Mouse (Mus musculus): Measurements from ENCODE around the gene Axdnd1. TPM values are rescaled to one million over a fixed set of nuclear protein-coding genes. Genes with fewer than 3 reads are reported as not detected.

Axdnd1 gene
- polyA plus RNA-seq, 1 experiment from 2014 or later = 0.30 TPM

GRCm38 (mm10) chr1:156386880-156387279 lies 34.1 kb downstream of the Axdnd1 start:
- ATAC-seq = no peak
- 77% methylated on average over 3 of the region's 3 CpGs for WGBS

GRCm38 (mm10) chr1:156386232-156386631 lies 34.7 kb downstream of the Axdnd1 start:
- no peak overlapping the region for H3K4me3 ChIP-seq
- ATAC-seq = no peak

More at GRCm38 (mm10) chr1:156386880-156387279, 34.1 kb downstream of the Axdnd1 start:
- H3K36me3 ChIP-seq (ENCODE audit: poor library complexity, severe bottlenecking) = no peaks in the 10 kb centered on the region
- H3K9ac ChIP-seq = no peak overlapping the region
- H3K4me2 ChIP-seq = no peak overlapping the region
- H3K27ac ChIP-seq = no peak overlapping the region
- H3K9me3 ChIP-seq (replicated peaks) = no peaks in the 10 kb centered on the region
- no peaks in the 10 kb centered on the region for H3K4me1 ChIP-seq
- H3K4me3 ChIP-seq = no peak overlapping the region
- no peaks in the 10 kb centered on the region for H3K27me3 ChIP-seq

GRCm38 (mm10) chr1:156381217-156381616 lies 39.7 kb downstream of the Axdnd1 start:
- no peak overlapping the region for H3K4me2 ChIP-seq
- no peak for ATAC-seq
- H3K9ac ChIP-seq = no peak overlapping the region
- no peaks in the 10 kb centered on the region for H3K36me3 ChIP-seq (ENCODE audit: poor library complexity, severe bottlenecking)
- H3K27me3 ChIP-seq = no peaks in the 10 kb centered on the region
- no peaks in the 10 kb centered on the region for H3K9me3 ChIP-seq (replicated peaks)
- no peak overlapping the region for H3K27ac ChIP-seq
- WGBS = 91% methylated on average over 3 of the region's 3 CpGs
- H3K4me1 ChIP-seq = no peaks in the 10 kb centered on the region
- no peak overlapping the region for H3K4me3 ChIP-seq

More at GRCm38 (mm10) chr1:156386232-156386631, 34.7 kb downstream of the Axdnd1 start:
- Histone ChIP-seq H3K9me3 (replicated peaks) (no peaks in the 10 kb centered on the region), H3K36me3 (ENCODE audit: poor library complexity, severe bottlenecking) (no peaks in the 10 kb centered on the region), H3K27me3 (no peaks in the 10 kb centered on the region), H3K9ac (no peak overlapping the region), H3K27ac (no peak overlapping the region), H3K4me1 (no peaks in the 10 kb centered on the region), H3K4me2 (no peak overlapping the region)
- 94% methylated on average over 4 of the region's 4 CpGs for WGBS

- no peaks in the 10 kb centered on the region for H3K36me3 ChIP-seq (ENCODE audit: poor library complexity, severe bottlenecking)
- no peak within 1 kb of the TSS for H3K4me3 ChIP-seq
- no peaks in the 10 kb centered on the region for H3K27me3 ChIP-seq
- ATAC-seq = no peak
- H3K4me2 ChIP-seq = no peak within 1 kb of the TSS
- WGBS = 94% methylated on average over 8 of the region's 8 CpGs
- no peaks in the 10 kb centered on the region for H3K4me1 ChIP-seq
- H3K27ac ChIP-seq = no peak within 1 kb of the TSS
- H3K9me3 ChIP-seq (replicated peaks) = no peaks in the 10 kb centered on the region; the same call in 1 of the 2 replicates
- H3K9ac ChIP-seq = no peak within 1 kb of the TSS
These were observed 55.2 kb downstream of the Axdnd1 start, which contains the start of gene Gm2000 for GRCm38 (mm10) chr1:156365740-156366139. Gm2000 (plus strand) TSS chr1:156366040.

- 88% methylated on average over 2 of the region's 2 CpGs for WGBS
- H3K9me3 ChIP-seq (replicated peaks) = no peaks in the 10 kb centered on the region
- H3K4me2 ChIP-seq = no peak overlapping the region
- no peaks in the 10 kb centered on the region for H3K36me3 ChIP-seq (ENCODE audit: poor library complexity, severe bottlenecking)
- ATAC-seq = no peak
- no peak overlapping the region for H3K27ac ChIP-seq
- H3K4me3 ChIP-seq = no peak overlapping the region
- H3K4me1 ChIP-seq = no peaks in the 10 kb centered on the region
- H3K27me3 ChIP-seq = no peaks in the 10 kb centered on the region
- no peak overlapping the region for H3K9ac ChIP-seq
These were observed 68.5 kb downstream of the Axdnd1 start for GRCm38 (mm10) chr1:156352466-156352865.

GRCm38 (mm10) chr1:156350441-156350840 lies 70.5 kb downstream of the Axdnd1 start:
- Histone ChIP-seq H3K4me1 (no peaks in the 10 kb centered on the region), H3K36me3 (ENCODE audit: poor library complexity, severe bottlenecking) (no peaks in the 10 kb centered on the region), H3K27me3 (no peaks in the 10 kb centered on the region), H3K4me2 (no peak overlapping the region), H3K4me3 (no peak overlapping the region), H3K9ac (no peak overlapping the region), H3K27ac (no peak overlapping the region), H3K9me3 (replicated peaks) (no peaks in the 10 kb centered on the region)
- WGBS = 93% methylated on average over 4 of the region's 4 CpGs
- no peak for ATAC-seq

GRCm38 (mm10) chr1:156349031-156349430 lies 71.9 kb downstream of the Axdnd1 start:
- no peak overlapping the region for H3K4me2 ChIP-seq
- H3K27ac ChIP-seq = no peak overlapping the region
- no peak overlapping the region for H3K4me3 ChIP-seq
- no peaks in the 10 kb centered on the region for H3K4me1 ChIP-seq
- H3K27me3 ChIP-seq = no peaks in the 10 kb centered on the region
- H3K9ac ChIP-seq = no peak overlapping the region
- WGBS = 84% methylated on average over 4 of the region's 4 CpGs
- no peaks in the 10 kb centered on the region for H3K9me3 ChIP-seq (replicated peaks)
- no peak for ATAC-seq
- no peaks in the 10 kb centered on the region for H3K36me3 ChIP-seq (ENCODE audit: poor library complexity, severe bottlenecking)

GRCm38 (mm10) chr1:156345633-156346032 lies 75.3 kb downstream of the Axdnd1 start:
- 95% methylated on average over 4 of the region's 4 CpGs for WGBS
- Histone ChIP-seq H3K9me3 (replicated peaks) (no peaks in the 10 kb centered on the region), H3K4me1 (no peaks in the 10 kb centered on the region), H3K36me3 (ENCODE audit: poor library complexity, severe bottlenecking) (no peaks in the 10 kb centered on the region), H3K27me3 (no peaks in the 10 kb centered on the region), H3K4me2 (no peak overlapping the region), H3K4me3 (no peak overlapping the region), H3K27ac (no peak overlapping the region), H3K9ac (no peak overlapping the region)
- no peak for ATAC-seq

- Histone ChIP-seq H3K27me3 (no peaks in the 10 kb centered on the region), H3K4me1 (no peaks in the 10 kb centered on the region), H3K4me3 (no peak overlapping the region), H3K4me2 (no peak overlapping the region), H3K9ac (no peak overlapping the region), H3K27ac (no peak overlapping the region), H3K36me3 (ENCODE audit: poor library complexity, severe bottlenecking) (no peaks in the 10 kb centered on the region), H3K9me3 (replicated peaks) (no peaks in the 10 kb centered on the region)
- no peak for ATAC-seq
- 74% methylated on average over 4 of the region's 4 CpGs for WGBS
These were observed 76.5 kb downstream of the Axdnd1 start for GRCm38 (mm10) chr1:156344433-156344832.

- ATAC-seq = no peak
- Histone ChIP-seq H3K4me1 (no peaks in the 10 kb centered on the region), H3K27me3 (0 out of 2 replicates have a peak, but pooled peaks cover 3% of the 10 kb centered on the region), H3K36me3 (ENCODE audit: poor library complexity, severe bottlenecking) (no peaks in the 10 kb centered on the region), H3K27ac (no peak overlapping the region), H3K9me3 (replicated peaks) (no peaks in the 10 kb centered on the region), H3K9ac (no peak overlapping the region), H3K4me3 (no peak overlapping the region), H3K4me2 (no peak overlapping the region)
- WGBS = 82% methylated on average over 4 of the region's 4 CpGs
These were observed 80.1 kb downstream of the Axdnd1 start for GRCm38 (mm10) chr1:156340847-156341246.

- Histone ChIP-seq H3K4me1 (no peaks in the 10 kb centered on the region), H3K4me3 (no peak overlapping the region), H3K9ac (no peak overlapping the region), H3K9me3 (replicated peaks) (no peaks in the 10 kb centered on the region), H3K27ac (no peak overlapping the region), H3K4me2 (no peak overlapping the region), H3K27me3 (no peaks in the 10 kb centered on the region), H3K36me3 (ENCODE audit: poor library complexity, severe bottlenecking) (no peaks in the 10 kb centered on the region)
- WGBS = 87% methylated on average over 9 of the region's 9 CpGs
- ATAC-seq = no peak
These were observed 97.8 kb downstream of the Axdnd1 start for GRCm38 (mm10) chr1:156323126-156323525.

GRCm38 (mm10) chr1:156310630-156311029 lies 110.3 kb downstream of the Axdnd1 start, which contains the start of gene Nphs2:
Nphs2 (plus strand) TSS chr1:156310727.
- no peak for ATAC-seq
- Histone ChIP-seq H3K4me1 (peaks cover 5% of the 10 kb centered on the region; the same call in 1 of the 2 replicates), H3K9me3 (replicated peaks) (no peaks in the 10 kb centered on the region), H3K4me3 (peak within 1 kb of the TSS; percentile 24), H3K27me3 (peaks cover 51% of the 10 kb centered on the region), H3K36me3 (ENCODE audit: poor library complexity, severe bottlenecking) (no peaks in the 10 kb centered on the region), H3K4me2 (peak within 1 kb of the TSS; percentile 54), H3K9ac (no peak within 1 kb of the TSS), H3K27ac (no peak within 1 kb of the TSS)
- 4% methylated on average over 29 of the region's 29 CpGs for WGBS

- WGBS = 88% methylated on average over 1 of the region's 1 CpGs
- Histone ChIP-seq H3K36me3 (ENCODE audit: poor library complexity, severe bottlenecking) (no peaks in the 10 kb centered on the region), H3K9ac (no peak overlapping the region), H3K4me1 (peaks cover 8% of the 10 kb centered on the region; the same call in 1 of the 2 replicates), H3K9me3 (replicated peaks) (no peaks in the 10 kb centered on the region), H3K4me3 (no peak overlapping the region), H3K27ac (no peak overlapping the region), H3K27me3 (peaks cover 71% of the 10 kb centered on the region), H3K4me2 (no peak overlapping the region)
- no peak for ATAC-seq
These were observed 112.4 kb downstream of the Axdnd1 start for GRCm38 (mm10) chr1:156308595-156308994.
